Mouse (Mus musculus): ENCODE measurements at regions not wholly inside any gene's neighbourhood (a gene's known extent, or its start where the extent isn't known, plus 50 kb on each side); places are given as distances from the start of the nearest gene placed in this dataset.

- DNase-seq (ENCODE audit: low spot score): no peak
These were observed 91.4 kb upstream of the Runx1 start for GRCm38 (mm10) chr16:92917356-92917755.

- no peak for DNase-seq (ENCODE audit: low spot score)
These were observed 89.7 kb upstream of the Runx1 start for GRCm38 (mm10) chr16:92915651-92916050.

DNA sequence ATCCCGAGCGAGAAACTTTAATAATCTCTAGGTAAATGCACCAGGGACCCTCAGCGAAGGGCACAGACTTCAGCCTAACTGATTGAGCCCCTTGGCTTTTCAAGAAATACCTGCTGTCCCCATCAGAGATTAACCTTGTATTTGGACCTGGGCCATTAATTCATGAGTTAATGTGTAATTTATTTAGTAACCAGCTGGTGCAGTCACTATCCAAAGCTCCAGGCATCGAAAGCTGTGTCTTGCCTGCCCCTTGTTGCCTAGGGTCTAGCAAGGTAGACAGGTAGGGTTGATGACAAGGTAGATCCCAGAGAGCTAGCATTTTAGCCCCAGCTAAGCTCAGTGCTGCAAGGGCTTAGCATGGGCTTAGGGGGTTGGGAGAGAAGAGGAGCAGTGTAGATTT lies 80.9 kb upstream of the Runx1 start:
- no peak for DNase-seq (ENCODE audit: low spot score)

DNA sequence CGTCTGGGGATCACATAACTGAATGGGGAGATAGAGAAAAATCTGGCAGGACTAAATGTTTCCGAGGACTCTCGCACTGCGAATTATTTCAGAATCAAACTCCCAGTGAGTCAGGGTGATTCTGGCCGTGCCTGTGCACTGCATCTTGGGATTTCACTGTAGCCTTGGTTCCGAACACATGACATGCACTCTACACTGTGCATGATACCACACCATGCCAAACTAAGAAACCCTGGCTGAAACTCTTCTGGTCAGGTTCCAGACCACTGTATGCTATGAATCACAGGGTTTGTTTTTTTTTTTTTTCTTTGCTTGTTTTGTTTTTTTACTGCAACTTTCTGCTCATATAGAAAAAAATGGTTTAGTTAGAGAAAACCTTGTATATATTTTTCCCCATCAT lies 79.7 kb upstream of the Runx1 start:
- DNase-seq (ENCODE audit: low spot score): no peak

DNA sequence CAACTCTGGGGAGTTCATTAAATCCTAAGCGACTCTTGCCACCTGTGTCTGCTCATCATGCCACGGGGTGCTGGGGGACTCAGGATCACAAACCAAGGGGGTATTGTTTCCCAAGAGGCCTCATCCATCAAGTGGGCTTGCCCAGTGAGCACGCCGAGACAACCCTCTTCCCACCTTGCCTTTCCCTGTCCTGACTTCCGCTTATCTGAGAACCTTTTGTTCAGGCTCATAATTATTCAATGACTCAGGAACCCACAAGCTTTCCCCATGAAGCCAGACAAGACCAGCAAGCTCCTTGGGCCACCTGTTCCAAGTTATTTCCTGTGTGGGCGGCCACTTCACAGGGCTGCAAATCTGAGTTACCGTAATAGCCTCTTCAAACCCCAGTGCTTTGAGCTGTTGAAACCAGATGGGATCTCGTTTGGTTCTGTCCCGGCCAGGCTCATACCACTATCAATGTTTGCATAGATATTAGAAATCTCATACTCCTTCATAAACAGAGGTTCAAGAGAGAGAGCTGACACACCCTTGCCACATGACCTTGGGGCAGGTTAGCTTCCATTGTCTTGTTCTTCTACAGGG lies 78.0 kb upstream of the Runx1 start:
- DNase-seq (ENCODE audit: low spot score): no peak

DNA sequence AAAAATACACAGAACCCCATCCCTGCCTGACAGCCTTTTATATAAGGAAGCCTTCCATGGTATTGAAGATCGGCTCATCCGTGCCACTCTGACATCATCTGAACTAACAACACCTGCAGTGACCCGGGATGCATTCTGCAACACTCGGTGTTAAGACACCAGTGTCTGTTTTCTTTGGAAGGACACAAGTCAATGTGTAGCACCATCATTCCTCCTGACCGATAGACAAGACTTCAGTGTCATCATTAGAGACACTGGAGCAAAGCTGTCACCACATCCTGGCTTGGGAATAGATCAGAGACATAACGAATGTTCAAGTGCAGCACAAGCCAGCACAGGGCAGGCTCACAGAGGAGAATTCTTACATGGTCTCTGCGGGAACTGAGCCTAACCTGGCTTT lies 77.5 kb upstream of the Runx1 start:
- DNase-seq (ENCODE audit: low spot score): no peak

DNA sequence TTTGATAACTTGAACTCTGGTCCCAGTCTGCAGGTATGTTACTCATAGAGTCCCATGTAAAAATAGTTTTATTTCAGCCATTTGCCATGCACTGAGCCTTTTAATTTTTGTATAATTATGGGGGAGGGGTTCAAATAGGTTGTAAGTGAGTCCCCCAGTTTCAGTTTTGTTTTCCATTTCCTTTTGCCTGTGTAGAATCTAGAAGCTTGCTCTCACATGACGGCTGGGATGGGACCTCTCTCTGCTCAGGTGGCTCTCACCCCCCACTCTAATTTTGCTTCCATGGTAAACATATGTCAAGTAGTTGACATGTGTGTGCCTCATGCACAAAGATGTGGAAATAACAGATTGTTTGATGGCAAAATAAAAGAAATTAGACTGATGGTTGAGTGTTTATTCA lies 73.8 kb upstream of the Runx1 start:
- DNase-seq (ENCODE audit: low spot score): no peak

DNA sequence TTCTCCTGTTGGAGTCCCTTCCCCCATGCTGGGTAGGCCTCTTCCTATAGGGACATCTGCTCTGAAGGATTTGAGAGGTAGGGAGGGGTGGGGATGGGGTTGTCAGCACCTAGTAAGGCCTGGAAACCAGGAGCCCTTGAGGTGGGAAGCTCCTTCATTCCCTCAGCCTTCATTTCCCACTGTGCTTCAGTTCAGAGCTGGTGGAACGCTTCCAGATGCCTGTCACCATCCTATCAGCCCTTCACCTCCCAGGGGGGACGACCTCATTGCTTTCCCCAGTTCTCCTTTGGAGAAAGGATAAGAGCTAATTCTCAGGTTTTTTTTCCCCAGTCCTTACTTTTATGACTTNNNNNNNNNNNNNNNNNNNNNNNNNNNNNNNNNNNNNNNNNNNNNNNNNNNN lies 65.8 kb upstream of the Runx1 start:
- DNase-seq (ENCODE audit: low spot score): no peak

- DNase-seq (ENCODE audit: low spot score): no peak
These were observed 64.8 kb upstream of the Runx1 start for GRCm38 (mm10) chr16:92890713-92891112.

- no peak for DNase-seq (ENCODE audit: low spot score)
These were observed 63.6 kb upstream of the Runx1 start for GRCm38 (mm10) chr16:92889537-92889936.

DNA sequence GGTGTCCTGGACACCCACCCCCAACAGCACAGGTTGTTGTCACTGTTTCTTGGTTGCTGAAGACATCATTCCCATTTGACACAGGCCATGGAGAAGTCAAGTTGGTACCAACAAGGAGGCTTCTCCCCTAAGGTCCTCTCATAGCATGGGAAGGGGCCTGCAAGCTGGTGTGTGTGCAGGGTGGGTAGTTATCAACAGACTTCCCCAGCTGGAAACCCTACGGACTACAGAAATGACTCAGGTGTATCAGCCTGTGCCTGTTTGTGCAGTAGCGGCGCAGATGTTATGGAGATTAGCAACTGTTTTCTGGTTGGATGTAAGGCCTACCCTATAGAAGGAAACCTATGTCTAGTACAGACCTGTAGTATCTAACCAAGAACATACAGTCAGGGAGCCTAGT lies 60.3 kb upstream of the Runx1 start:
- DNase-seq (ENCODE audit: low spot score): no peak

DNA sequence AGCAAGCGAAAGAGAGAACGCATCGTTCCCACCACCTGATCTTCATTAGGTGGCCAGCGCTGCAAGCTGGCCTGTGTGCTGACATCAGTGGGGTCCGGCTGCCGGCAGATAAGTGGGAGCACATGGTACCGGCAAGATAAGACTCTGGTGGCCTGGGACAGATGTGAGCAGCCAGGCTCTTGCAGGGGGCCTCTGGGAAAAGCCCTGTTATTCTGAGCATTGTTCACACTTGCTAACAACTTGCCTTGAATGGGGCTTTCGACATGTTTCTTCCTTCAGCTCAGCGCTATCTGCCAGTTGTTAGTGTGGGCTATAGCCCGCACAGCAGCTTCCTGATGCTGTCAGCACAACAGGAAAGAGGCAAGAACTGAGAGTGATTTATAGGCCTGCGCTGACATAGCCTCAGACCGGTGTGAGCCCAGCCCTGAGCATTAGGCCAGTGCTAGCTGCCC lies 57.9 kb upstream of the Runx1 start:
- no peak for DNase-seq (ENCODE audit: low spot score)

DNA sequence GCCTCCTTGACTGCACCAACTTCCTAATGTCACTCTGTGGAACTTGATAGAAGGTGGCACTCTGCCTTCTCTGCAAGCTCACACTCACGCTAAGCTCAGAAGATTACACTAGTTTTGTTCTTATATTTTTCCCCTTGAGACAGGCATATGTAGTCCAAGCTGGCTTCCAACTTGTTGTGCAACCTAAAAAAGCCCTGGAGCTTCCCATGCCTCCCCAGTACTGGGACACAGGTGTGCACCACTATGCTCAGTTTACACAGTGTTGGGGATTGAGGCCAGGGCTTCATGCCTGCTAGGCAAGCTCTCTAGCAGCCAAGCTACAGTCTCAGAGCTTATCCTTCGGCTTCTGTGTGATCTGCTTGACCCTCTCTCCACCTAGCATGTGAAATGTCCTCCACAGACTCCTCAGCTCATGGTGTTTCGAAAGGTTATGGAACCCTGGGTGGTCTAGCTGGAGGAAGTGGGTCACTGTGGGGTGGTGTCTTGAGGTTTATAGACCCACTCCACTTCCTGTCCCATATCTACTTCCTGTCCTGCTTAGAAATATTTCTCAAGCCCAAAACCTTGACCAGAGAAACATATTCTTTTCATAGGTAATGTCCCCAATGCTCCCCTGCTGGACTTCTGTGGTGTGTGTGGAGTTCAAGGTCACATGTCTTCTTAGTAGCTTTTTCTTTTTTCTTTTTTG lies 54.6 kb upstream of the Runx1 start:
- no peak for DNase-seq (ENCODE audit: low spot score)

DNA sequence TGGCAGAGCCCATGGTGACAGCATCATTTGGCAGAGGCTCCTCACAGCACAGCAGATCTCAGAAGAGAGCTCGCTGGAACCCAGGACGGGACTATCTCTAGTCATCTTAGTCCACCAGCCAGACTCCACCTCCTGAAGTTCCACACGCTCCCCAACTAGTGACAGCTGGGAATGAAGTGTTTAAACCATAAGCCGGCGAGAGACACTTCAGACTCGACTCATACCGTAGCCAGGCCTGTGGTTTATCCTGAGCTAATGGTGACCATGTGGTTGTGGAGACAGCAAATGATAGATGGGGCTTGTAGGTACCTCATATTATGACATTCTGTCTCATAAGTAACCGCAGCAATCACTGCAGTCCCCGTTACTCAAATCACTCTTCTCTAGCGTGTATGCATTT lies 52.1 kb upstream of the Runx1 start:
- no peak for DNase-seq (ENCODE audit: low spot score)

Measured in layer of hippocampus, adult 11-12 months (tissue).